8 mouse cellular contexts compared by ENCODE assay signal in genomic region chr11:96776968-96777962, GRCm38 (mm10). TPM values are rescaled to one million over a fixed set of nuclear protein-coding genes. Genes with fewer than 3 reads are reported as not detected.
DNase-seq lines count a peak whose midpoint lies in the region; ATAC-seq lines count a peak whose summit lies in the region.

Gene Snx11 (minus strand): TSS chr11:96777559.

- DNase-seq in adipocyte (ENCODE audit: low spot score), result peak; percentile 98
- peak; percentile 99 for DNase-seq in embryo, embryonic 10 days (ENCODE audit: low spot score)
- peak; percentile 99 for DNase-seq in gastrocnemius, postnatal 10 days
- DNase-seq in induced T-regulatory cell, adult 2 months (ENCODE audit: low read depth), result peak; percentile 98
- peak; percentile 97 to 100 for DNase-seq in left cerebral cortex, adult 9 months (ENCODE audit: low spot score in 2 of 2)
- DNase-seq in right cerebral cortex, postnatal 14 days, result peak; percentile 98
- peak; percentile 99 to 100 for DNase-seq in urinary bladder, postnatal 36 days (ENCODE audit: low spot score in 2 of 2)

- ATAC-seq in megakaryocyte progenitor cell, adult 5-6 weeks (replicated peaks; ENCODE audit: poor library complexity), result peak; percentile 95

RNA-seq across cellular contexts. Expression of gene Snx11, which starts in this region (rescaled TPM):
- 10 to 100 TPM; 10.5 to 11.6 TPM for total RNA-seq in gastrocnemius, postnatal 10 days (2021)
- total RNA-seq in megakaryocyte progenitor cell, adult 5-6 weeks (2015), result 8.6 and 9.6 TPM in 2 replicates
- 16.9 and 17.3 TPM in 2 replicates for total RNA-seq in megakaryocyte progenitor cell, adult 5-6 weeks (2017)

Comparison
In these comparisons a context has a peak if more than half of its experiments do, and no peak if none do; other contexts are left out.
1. Peak in every context shown above with its lines: DNase-seq and ATAC-seq.